Mouse (Mus musculus) heart, embryonic 14.5 days (tissue): ENCODE data around the gene Slc39a11. TPM values are rescaled to one million over a fixed set of nuclear protein-coding genes. Genes with fewer than 3 reads are reported as not detected.

Experiments
- ATAC-seq: fragments of 200-750 bp; cut with Nextera tagmentation; 2 replicates; pipeline ENCODE4 v1.8.0; 2017; ENCODE audit warnings: low read depth, moderate TSS enrichment; ENCODE audit not compliant: insufficient number of reproducible peaks, insufficient read depth, low FRiP score
- H3K27ac ChIP-seq, 2 experiments: fragments of 200-500 bp in 1 of 2; fragments of 300-500 bp in 1 of 2; sonication (generic) in 1 of 2; replicated peaks in 1 of 2; 2 replicates each; pipeline ENCODE4 v1.5.1; 2012 to 2014; ENCODE audit warnings: low read depth in 2 of 2, low read length in 2 of 2, control low read depth in 1 of 2, mild to moderate bottlenecking in 1 of 2, mixed read lengths in 1 of 2; ENCODE audit not compliant: control insufficient read depth in 1 of 2, insufficient read depth in 1 of 2
- H3K27me3 ChIP-seq: fragments of 300-500 bp; sonication (generic); 2 replicates; pipeline ENCODE4 v1.6.1; 2014; ENCODE audit warnings: mild to moderate bottlenecking, low read length, control low read depth; ENCODE audit not compliant: control insufficient read depth, insufficient read depth
- H3K36me3 ChIP-seq: fragments of 300-500 bp; sonication (generic); 2 replicates; pipeline ENCODE4 v1.6.1; 2014; ENCODE audit warnings: mild to moderate bottlenecking, control low read depth, low read length, mixed read lengths; ENCODE audit not compliant: control insufficient read depth, insufficient read depth
- H3K4me1 ChIP-seq, 2 experiments: fragments of 200-500 bp in 1 of 2; fragments of 300-500 bp in 1 of 2; sonication (generic) in 1 of 2; 2 replicates each; pipeline ENCODE4 v1.6.1; 2012 to 2014; ENCODE audit warnings: low read length in 2 of 2, control low read depth in 1 of 2, mixed read lengths in 1 of 2; ENCODE audit not compliant: control insufficient read depth in 2 of 2, insufficient read depth in 2 of 2
- H3K4me2 ChIP-seq: fragments of 300-500 bp; sonication (generic); 2 replicates; pipeline ENCODE4 v1.6.1; 2014; ENCODE audit warnings: mild to moderate bottlenecking, low read length
- H3K4me3 ChIP-seq, 2 experiments: fragments of 200-500 bp in 1 of 2; fragments of 300-500 bp in 1 of 2; sonication (generic) in 1 of 2; 2 replicates each; pipeline ENCODE4 v1.5.1; 2012 to 2014; ENCODE audit warnings: low read length in 2 of 2, mild to moderate bottlenecking in 2 of 2, control low read depth in 1 of 2, low read depth in 1 of 2, moderate library complexity in 1 of 2; ENCODE audit not compliant: control insufficient read depth in 1 of 2, insufficient read depth in 1 of 2
- H3K9ac ChIP-seq: fragments of 300-500 bp; sonication (generic); 2 replicates; pipeline ENCODE4 v1.6.1; 2014; ENCODE audit warnings: mild to moderate bottlenecking, low read length
- H3K9me3 ChIP-seq: fragments of 300-500 bp; sonication (generic); 2 replicates; pipeline ENCODE4 v1.6.1; 2016; ENCODE audit warnings: low read length, control low read depth; ENCODE audit not compliant: control insufficient read depth
- WGBS: fragments of 180-500 bp; shearing (Covaris S2); extraction: QIAGEN DNeasy Blood & Tissue Kit; methylation state at CpG from one replicate; pipeline ENCODE4 v1.1.7; 2014; 5-methylcytosine and 5-hydroxymethylcytosine counted together
- polyA plus RNA-seq: library from polyadenylated mRNA; unstranded; fragments of >200 nt; fragmentation: Nextera tagmentation; extraction: Ambion mirVana; gene quantifications from 2 replicates; pipeline ENCODE4 v1.2.1, GENCODE M21; 2014

Gene Slc39a11
- polyA plus RNA-seq, 1 experiment from 2014 or later = 13.6 TPM

GRCm38 (mm10) chr11:113611112-113611646 lies 38.7 kb downstream of the Slc39a11 start:
- Histone ChIP-seq H3K27me3 (peaks cover 6% of the 10 kb centered on the region; the same call in 1 of the 2 replicates), H3K4me1 (peaks cover 6% of the 10 kb centered on the region in 2 experiments; a peak in 1 of 4 replicates), H3K4me3 (no peak overlapping the region), H3K9me3 (no peaks in the 10 kb centered on the region), H3K4me2 (no peak overlapping the region), H3K36me3 (no peaks in the 10 kb centered on the region), H3K9ac (no peak overlapping the region), H3K27ac (no peak overlapping the region)
- no peak for ATAC-seq
- WGBS = 87% methylated on average over 10 of the region's 10 CpGs

- WGBS = 74% methylated on average over 5 of the region's 5 CpGs
- no peak overlapping the region for H3K9ac ChIP-seq
- no peak overlapping the region for H3K4me3 ChIP-seq
- ATAC-seq = no peak
- 0 out of 2 replicates have a peak, but pooled peaks cover 2% of the 10 kb centered on the region for H3K9me3 ChIP-seq
- H3K27me3 ChIP-seq = no peaks in the 10 kb centered on the region
- H3K27ac ChIP-seq = no peak overlapping the region
- no peak overlapping the region for H3K4me2 ChIP-seq
- no peaks in the 10 kb centered on the region for H3K36me3 ChIP-seq
- peaks cover 6% of the 10 kb centered on the region in 2 experiments; a peak in 1 of 4 replicates for H3K4me1 ChIP-seq
Measured at GRCm38 (mm10) chr11:113610266-113610665, 39.6 kb downstream of the Slc39a11 start.

- peaks cover 6% of the 10 kb centered on the region in 2 experiments; a peak in 1 of 4 replicates for H3K4me1 ChIP-seq
- no peaks in the 10 kb centered on the region for H3K36me3 ChIP-seq
- H3K9me3 ChIP-seq = 0 out of 2 replicates have a peak, but pooled peaks cover 2% of the 10 kb centered on the region
- no peak overlapping the region for H3K4me3 ChIP-seq
- ATAC-seq = no peak
- H3K9ac ChIP-seq = no peak overlapping the region
- H3K4me2 ChIP-seq = no peak overlapping the region
- no peaks in the 10 kb centered on the region for H3K27me3 ChIP-seq
- no peak overlapping the region for H3K27ac ChIP-seq
- WGBS = 73% methylated on average over 5 of the region's 5 CpGs
Measured at GRCm38 (mm10) chr11:113609581-113609980, 40.3 kb downstream of the Slc39a11 start.

- no peak overlapping the region for H3K27ac ChIP-seq
- 0 out of 2 replicates have a peak, but pooled peaks cover 2% of the 10 kb centered on the region for H3K9me3 ChIP-seq
- 93% methylated on average over 12 of the region's 12 CpGs for WGBS
- no peaks in the 10 kb centered on the region for H3K36me3 ChIP-seq
- ATAC-seq = no peak
- no peak overlapping the region for H3K9ac ChIP-seq
- no peaks in the 10 kb centered on the region for H3K27me3 ChIP-seq
- peaks cover 6% of the 10 kb centered on the region in 2 experiments; a peak in 1 of 4 replicates for H3K4me1 ChIP-seq
- H3K4me2 ChIP-seq = no peak overlapping the region
- no peak overlapping the region for H3K4me3 ChIP-seq
Measured at GRCm38 (mm10) chr11:113607556-113607955, 42.3 kb downstream of the Slc39a11 start.

GRCm38 (mm10) chr11:113601616-113602343 lies 48.1 kb downstream of the Slc39a11 start:
- no peak for ATAC-seq
- 75% methylated on average over 12 of the region's 12 CpGs for WGBS

GRCm38 (mm10) chr11:113600526-113601245 lies 49.2 kb downstream of the Slc39a11 start:
- Histone ChIP-seq H3K9ac (no peak overlapping the region), H3K4me1 (no peaks in the 10 kb centered on the region), H3K27me3 (no peaks in the 10 kb centered on the region), H3K4me3 (no peak overlapping the region), H3K27ac (no peak overlapping the region), H3K36me3 (no peaks in the 10 kb centered on the region), H3K9me3 (no peaks in the 10 kb centered on the region), H3K4me2 (no peak overlapping the region)
- WGBS = 73% methylated on average over 18 of the region's 18 CpGs
- ATAC-seq = no peak

More at GRCm38 (mm10) chr11:113601616-113602343, 48.1 kb downstream of the Slc39a11 start:
- no peak overlapping the region for H3K4me2 ChIP-seq
- no peaks in the 10 kb centered on the region for H3K27me3 ChIP-seq
- H3K9me3 ChIP-seq = 0 out of 2 replicates have a peak, but pooled peaks cover 2% of the 10 kb centered on the region
- H3K36me3 ChIP-seq = no peaks in the 10 kb centered on the region
- no peak overlapping the region for H3K4me3 ChIP-seq
- H3K27ac ChIP-seq = no peak overlapping the region
- H3K4me1 ChIP-seq = no peaks in the 10 kb centered on the region
- no peak overlapping the region for H3K9ac ChIP-seq

GRCm38 (mm10) chr11:113597632-113598031 lies 52.2 kb downstream of the Slc39a11 start:
- ATAC-seq = no peak
- WGBS = 76% methylated on average over 3 of the region's 3 CpGs
- Histone ChIP-seq H3K9me3 (no peaks in the 10 kb centered on the region), H3K4me3 (no peak overlapping the region), H3K27ac (no peak overlapping the region), H3K27me3 (no peaks in the 10 kb centered on the region), H3K9ac (no peak overlapping the region), H3K4me2 (no peak overlapping the region), H3K36me3 (no peaks in the 10 kb centered on the region), H3K4me1 (no peaks in the 10 kb centered on the region)
